Mouse (Mus musculus) lung, postnatal 0 days (tissue): ENCODE measurements around the gene Mcoln2.

Experiments
- CTCF ChIP-seq: IDR thresholded peaks from 2 replicates; pipeline ENCODE4 v1.5.1; 2016; ENCODE audit warnings: antibody characterized with exemption, mild to moderate bottlenecking
- EP300 ChIP-seq: IDR thresholded peaks from 2 replicates; pipeline ENCODE4 v1.6.1; 2016; ENCODE audit warnings: antibody characterized with exemption, mild to moderate bottlenecking, control low read depth

DNA sequence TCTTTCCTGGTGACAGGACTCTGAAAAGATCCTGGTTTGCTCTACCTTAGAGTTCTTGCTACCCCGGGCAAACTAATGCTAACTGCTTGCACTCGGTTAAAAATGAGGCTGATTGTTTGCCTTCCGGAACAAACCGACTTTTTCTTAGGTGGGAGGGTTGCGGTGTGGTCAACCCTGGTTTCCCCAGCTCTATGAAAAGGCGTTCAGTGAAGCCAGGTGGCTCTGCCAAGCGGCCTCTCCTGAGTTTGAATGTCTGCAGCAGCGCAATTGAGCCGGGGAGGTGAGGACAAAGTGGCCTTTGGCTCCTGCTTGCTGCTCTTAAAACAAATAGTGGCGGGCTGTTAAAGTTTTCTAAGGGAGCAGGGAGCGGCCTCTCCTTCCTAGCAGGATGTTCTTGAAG is 927 bp downstream of the Mcoln2 start:
- TF ChIP-seq EP300 (no peak), CTCF (no peak)
